Mouse (Mus musculus) liver, embryonic 16.5 days (tissue): ENCODE results near the gene Pmp22. TPM values are rescaled to one million over a fixed set of nuclear protein-coding genes. Genes with fewer than 3 reads are reported as not detected.

Experiments
- ATAC-seq: fragments of 200-750 bp; cut with Nextera tagmentation; 2 replicates; pipeline ENCODE4 v1.8.0; 2017; ENCODE audit warnings: low read depth, mild to moderate bottlenecking, moderate number of reproducible peaks, moderate library complexity
- H3K27ac ChIP-seq: fragments of 300-500 bp; sonication (generic); 2 replicates; pipeline ENCODE4 v1.5.1; 2014; ENCODE audit warnings: mild to moderate bottlenecking, low read length
- H3K27me3 ChIP-seq: fragments of 300-500 bp; sonication (generic); 2 replicates; pipeline ENCODE4 v1.6.1; 2014; ENCODE audit warnings: low read depth, low read length, mixed read lengths; ENCODE audit not compliant: control insufficient read depth, insufficient read depth
- H3K36me3 ChIP-seq: fragments of 300-500 bp; sonication (generic); 2 replicates; pipeline ENCODE4 v1.6.1; 2014; ENCODE audit warnings: mild to moderate bottlenecking; ENCODE audit not compliant: control insufficient read depth, insufficient read depth
- H3K4me1 ChIP-seq: fragments of 300-500 bp; sonication (generic); 2 replicates; pipeline ENCODE4 v1.6.1; 2014; ENCODE audit warnings: low read depth, low read length, mixed read lengths; ENCODE audit not compliant: control insufficient read depth
- H3K4me2 ChIP-seq: fragments of 300-500 bp; sonication (generic); 2 replicates; pipeline ENCODE4 v1.6.1; 2014; ENCODE audit warnings: low read depth, low read length, mixed read lengths
- H3K4me3 ChIP-seq: fragments of 300-500 bp; sonication (generic); 2 replicates; pipeline ENCODE4 v1.5.1; 2014; ENCODE audit warnings: low read depth, mild to moderate bottlenecking, low read length
- H3K9ac ChIP-seq: fragments of 300-500 bp; sonication (generic); 2 replicates; pipeline ENCODE4 v1.6.1; 2014; ENCODE audit warnings: low read depth, low read length
- H3K9me3 ChIP-seq: fragments of 300-500 bp; sonication (generic); replicated peaks from 2 replicates; pipeline ENCODE4 v1.6.1; 2016; ENCODE audit warnings: low read length; ENCODE audit not compliant: control insufficient read depth
- WGBS: fragments of 180-500 bp; shearing (Covaris S2); extraction: QIAGEN DNeasy Blood & Tissue Kit; methylation state at CpG from one replicate; pipeline ENCODE4 v1.1.7; 2014; ENCODE audit not compliant: insufficient replicate concordance; 5-methylcytosine and 5-hydroxymethylcytosine counted together
- polyA plus RNA-seq: library from polyadenylated mRNA; unstranded; fragments of >200 nt; fragmentation: Nextera tagmentation; extraction: Ambion mirVana; gene quantifications from 2 replicates; pipeline ENCODE4 v1.2.1, GENCODE M21; 2015

Gene Pmp22
- polyA plus RNA-seq, 1 experiment from 2014 or later, result 28.9 TPM

DNA sequence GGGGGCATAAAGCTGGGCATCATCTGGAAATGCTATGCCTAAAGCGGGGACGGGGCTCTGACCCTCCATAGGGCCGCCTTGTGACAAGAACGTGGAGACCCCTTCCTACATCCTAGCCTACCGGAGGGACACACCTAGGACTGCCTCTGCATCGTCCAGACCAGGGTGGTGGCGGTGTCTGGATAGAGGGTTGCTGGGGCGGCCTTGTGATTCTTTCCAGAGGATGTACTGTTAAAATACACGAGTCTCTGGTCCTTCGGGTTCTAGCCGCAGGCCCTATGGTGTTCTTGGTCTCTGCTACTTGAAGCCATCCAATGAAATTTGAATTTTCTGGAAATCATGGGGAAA, 2.9 kb downstream of the Pmp22 start:
- H3K27ac ChIP-seq, result no peak overlapping the region
- no peak for ATAC-seq
- peaks cover 60% of the 10 kb centered on the region for H3K27me3 ChIP-seq

GRCm38 (mm10) chr11:63132151-63132500, 3.3 kb downstream of the Pmp22 start:
- Histone ChIP-seq H3K27me3 (peaks cover 60% of the 10 kb centered on the region), H3K9me3 (no peaks in the 10 kb centered on the region), H3K4me2 (peak overlapping the region; percentile 55), H3K27ac (peak overlapping the region; percentile 72), H3K4me1 (no peaks in the 10 kb centered on the region), H3K9ac (peak overlapping the region; percentile 50), H3K36me3 (no peaks in the 10 kb centered on the region), H3K4me3 (peak overlapping the region; percentile 53)
- 1% methylated on average over 11 of the region's 11 CpGs for WGBS
- no peak for ATAC-seq

More for the DNA sequence above, 2.9 kb downstream of the Pmp22 start:
- H3K9ac ChIP-seq, result peak overlapping the region; percentile 35; the same call in 1 of the 2 replicates
- H3K36me3 ChIP-seq, result no peaks in the 10 kb centered on the region
- no peaks in the 10 kb centered on the region for H3K4me1 ChIP-seq
- H3K4me2 ChIP-seq, result peak overlapping the region; percentile 55
- no peaks in the 10 kb centered on the region for H3K9me3 ChIP-seq
- 5% methylated on average over 11 of the region's 11 CpGs for WGBS
- H3K4me3 ChIP-seq, result peak overlapping the region; percentile 53

- peaks cover 60% of the 10 kb centered on the region for H3K27me3 ChIP-seq
- ATAC-seq, result peak; percentile 82
- H3K9me3 ChIP-seq, result no peaks in the 10 kb centered on the region
- peak overlapping the region; percentile 55 for H3K4me2 ChIP-seq
- no peaks in the 10 kb centered on the region for H3K36me3 ChIP-seq
- H3K9ac ChIP-seq, result peak overlapping the region; percentile 50
- H3K27ac ChIP-seq, result peak overlapping the region; percentile 72
- H3K4me1 ChIP-seq, result no peaks in the 10 kb centered on the region
- H3K4me3 ChIP-seq, result peak overlapping the region; percentile 53
- 1% methylated on average over 65 of the region's 66 CpGs for WGBS
These were observed 4.0 kb downstream of the Pmp22 start for GRCm38 (mm10) chr11:63132501-63133435.

- no peaks in the 10 kb centered on the region for H3K9me3 ChIP-seq
- 53% methylated on average over 5 of the region's 5 CpGs for WGBS
- H3K4me2 ChIP-seq, result no peak overlapping the region
- H3K9ac ChIP-seq, result no peak overlapping the region
- no peaks in the 10 kb centered on the region for H3K36me3 ChIP-seq
- no peaks in the 10 kb centered on the region for H3K4me1 ChIP-seq
- H3K4me3 ChIP-seq, result no peak overlapping the region
- no peak overlapping the region for H3K27ac ChIP-seq
- ATAC-seq, result no peak
- H3K27me3 ChIP-seq, result peaks cover 57% of the 10 kb centered on the region
These were observed 5.2 kb downstream of the Pmp22 start for GRCm38 (mm10) chr11:63134021-63134420.

GRCm38 (mm10) chr11:63134742-63135482, 6.1 kb downstream of the Pmp22 start:
- Histone ChIP-seq H3K27me3 (peaks cover 50% of the 10 kb centered on the region), H3K4me2 (no peak overlapping the region), H3K27ac (no peak overlapping the region), H3K9ac (no peak overlapping the region), H3K4me1 (no peaks in the 10 kb centered on the region), H3K4me3 (no peak overlapping the region), H3K9me3 (no peaks in the 10 kb centered on the region), H3K36me3 (no peaks in the 10 kb centered on the region)
- no peak for ATAC-seq
- 52% methylated on average over 15 of the region's 15 CpGs for WGBS

GRCm38 (mm10) chr11:63135622-63136021, 6.8 kb downstream of the Pmp22 start:
- H3K4me1 ChIP-seq, result no peaks in the 10 kb centered on the region
- no peaks in the 10 kb centered on the region for H3K36me3 ChIP-seq
- H3K4me3 ChIP-seq, result no peak overlapping the region
- WGBS, result 4% methylated on average over 8 of the region's 8 CpGs
- no peak overlapping the region for H3K9ac ChIP-seq
- H3K27me3 ChIP-seq, result peaks cover 43% of the 10 kb centered on the region
- no peak for ATAC-seq
- H3K9me3 ChIP-seq, result no peaks in the 10 kb centered on the region
- H3K27ac ChIP-seq, result no peak overlapping the region
- H3K4me2 ChIP-seq, result no peak overlapping the region

DNA sequence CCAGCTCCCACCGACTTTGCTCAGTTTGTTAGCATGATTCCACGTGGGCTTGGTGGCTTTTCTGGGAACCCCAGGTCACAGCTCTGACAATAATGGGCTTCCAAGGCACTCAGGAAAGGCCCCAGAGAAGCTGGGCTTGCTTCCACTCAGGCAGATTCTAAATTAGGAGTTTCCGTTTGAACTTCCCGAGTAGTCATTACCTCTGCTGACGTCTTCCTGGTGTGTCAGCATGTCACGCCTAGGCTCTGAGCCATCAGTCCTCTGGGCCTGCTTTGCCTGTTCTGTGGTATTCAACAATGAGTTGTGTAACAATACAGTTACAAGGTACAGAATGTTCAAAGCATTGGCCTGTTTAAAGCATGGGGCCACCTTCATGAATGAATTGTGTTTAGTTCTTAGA, 7.4 kb downstream of the Pmp22 start:
- ATAC-seq, result no peak
- 55% methylated on average over 6 of the region's 6 CpGs for whole genome bisulfite sequencing
- no peaks in the 10 kb centered on the region for H3K36me3 ChIP-seq
- no peaks in the 10 kb centered on the region for H3K9me3 ChIP-seq
- no peaks in the 10 kb centered on the region for H3K4me1 ChIP-seq
- peaks cover 37% of the 10 kb centered on the region for H3K27me3 ChIP-seq
- H3K27ac ChIP-seq, result no peak overlapping the region
- no peak overlapping the region for H3K4me2 ChIP-seq
- H3K4me3 ChIP-seq, result no peak overlapping the region
- H3K9ac ChIP-seq, result no peak overlapping the region

- no peaks in the 10 kb centered on the region for H3K9me3 ChIP-seq
- WGBS, result 61% methylated on average over 4 of the region's 4 CpGs
- no peaks in the 10 kb centered on the region for H3K4me1 ChIP-seq
- no peak overlapping the region for H3K4me3 ChIP-seq
- no peaks in the 10 kb centered on the region for H3K36me3 ChIP-seq
- H3K9ac ChIP-seq, result no peak overlapping the region
- H3K27ac ChIP-seq, result no peak overlapping the region
- H3K4me2 ChIP-seq, result no peak overlapping the region
- H3K27me3 ChIP-seq, result peaks cover 30% of the 10 kb centered on the region
- ATAC-seq, result no peak
These were observed 8.1 kb downstream of the Pmp22 start for GRCm38 (mm10) chr11:63136836-63137416.
